Mouse (Mus musculus): Measurements from ENCODE around the gene Krtap13. TPM values are rescaled to one million over a fixed set of nuclear protein-coding genes. Genes with fewer than 3 reads are reported as not detected.

The Krtap13 gene
- polyA plus RNA-seq, 1 experiment, result not detected

DNA sequence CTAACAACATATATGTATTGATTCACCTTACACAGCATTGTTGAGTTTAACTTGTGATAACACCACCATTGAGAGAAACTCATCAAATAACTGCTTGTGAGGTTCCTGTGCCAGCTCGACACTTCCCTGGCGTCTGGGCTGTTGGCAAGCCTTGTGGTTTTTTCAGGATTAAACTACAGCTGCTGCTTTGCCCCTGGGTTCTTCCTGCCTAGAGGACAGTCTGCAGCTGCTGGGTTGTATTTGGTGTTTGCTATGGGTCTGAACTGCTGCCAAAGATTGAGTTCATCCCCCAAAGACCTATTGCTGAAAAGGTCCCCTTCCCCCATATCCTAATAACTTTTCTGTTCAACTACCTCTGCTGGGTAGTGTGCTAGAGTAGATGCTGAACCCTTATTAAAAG lies 16.0 kb downstream of the Krtap13 start:
- no peak for TF ChIP-seq POLR2A (IDR thresholded peaks at IDR 0.05; ENCODE audit: control insufficient read depth, extremely low read depth, insufficient read depth, low read length, poor library complexity)
- TF ChIP-seq CTCF (IDR thresholded peaks at IDR 0.05; ENCODE audit: borderline replicate concordance, control insufficient read depth, extremely low read depth, insufficient read depth, low read length, poor library complexity), result no peak
- 25% methylated on average over 2 of the region's 2 CpGs for WGBS
- Histone ChIP-seq H3K4me3 (ENCODE audit: control insufficient read depth, insufficient read depth, low read length) (no peak overlapping the region), H3K36me3 (ENCODE audit: control insufficient read depth, insufficient read depth, low read length) (no peaks in the 10 kb centered on the region), H3K4me1 (replicated peaks; ENCODE audit: control insufficient read depth, insufficient read depth, low read length) (no peaks in the 10 kb centered on the region), H3K27me3 (ENCODE audit: control insufficient read depth, insufficient read depth, low read length) (no peaks in the 10 kb centered on the region), H3K27ac (ENCODE audit: control insufficient read depth, insufficient read depth, low read length) (no peak overlapping the region)
- DNase-seq, result no peak

DNA sequence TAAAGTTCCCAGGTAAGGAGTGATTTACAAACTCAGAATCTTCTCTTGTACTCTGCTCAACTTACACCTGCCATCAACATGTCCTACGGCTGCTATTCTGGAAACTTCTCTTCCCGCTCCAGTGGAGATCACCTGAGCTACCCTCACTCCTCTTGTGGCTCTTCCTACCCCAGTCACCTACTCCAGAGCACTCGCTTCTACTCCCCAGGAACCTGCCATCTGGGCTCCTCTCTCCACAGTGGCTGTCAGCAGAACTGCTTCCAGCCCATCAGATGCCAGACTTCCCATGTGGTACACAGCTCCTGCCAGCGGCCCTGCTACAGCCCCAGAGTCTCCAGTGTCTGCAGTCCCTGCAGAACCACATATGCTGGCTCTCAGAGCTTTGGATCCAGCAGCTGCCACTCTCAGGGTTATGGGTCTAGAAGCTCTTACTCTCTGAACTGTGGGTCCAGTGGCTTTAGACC lies 22.6 kb downstream of the Krtap13 start, which contains the start of gene Krtap13-1:
Gene Krtap13-1 (plus strand): TSS at position 51 of the 464 bp plus-strand sequence.
- no peak for DNase-seq
- Histone ChIP-seq H3K4me1 (replicated peaks; ENCODE audit: control insufficient read depth, insufficient read depth, low read length) (no peaks in the 10 kb centered on the region), H3K27me3 (ENCODE audit: control insufficient read depth, insufficient read depth, low read length) (no peaks in the 10 kb centered on the region), H3K27ac (ENCODE audit: control insufficient read depth, insufficient read depth, low read length) (no peak within 1 kb of the TSS), H3K36me3 (ENCODE audit: control insufficient read depth, insufficient read depth, low read length) (no peaks in the 10 kb centered on the region), H3K4me3 (ENCODE audit: control insufficient read depth, insufficient read depth, low read length) (no peak within 1 kb of the TSS)
- WGBS, result 87% methylated on average over 4 of the region's 4 CpGs
- TF ChIP-seq CTCF (IDR thresholded peaks at IDR 0.05; ENCODE audit: borderline replicate concordance, control insufficient read depth, extremely low read depth, insufficient read depth, low read length, poor library complexity) (no peak), POLR2A (IDR thresholded peaks at IDR 0.05; ENCODE audit: control insufficient read depth, extremely low read depth, insufficient read depth, low read length, poor library complexity) (no peak)

DNA sequence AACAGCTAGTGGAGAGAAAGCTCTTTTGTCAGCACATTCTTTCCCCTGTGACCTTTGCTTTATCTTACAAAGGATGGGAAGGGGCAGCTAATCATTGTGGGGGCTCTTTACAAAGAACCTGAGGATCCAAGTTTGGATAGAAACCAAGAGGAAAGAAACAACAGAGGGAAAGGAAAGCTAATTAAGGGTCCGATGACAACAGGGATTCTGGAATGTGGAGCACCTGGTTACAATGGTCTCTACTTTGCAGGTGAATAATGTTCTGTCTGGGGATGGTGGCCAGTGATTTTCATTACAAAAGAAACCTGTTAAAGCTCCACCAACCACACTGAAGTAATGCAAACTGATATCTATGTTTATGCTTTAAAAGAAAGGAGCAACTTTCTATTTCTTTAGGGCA lies 31.4 kb downstream of the Krtap13 start:
- no peaks in the 10 kb centered on the region for H3K27me3 ChIP-seq (ENCODE audit: control insufficient read depth, insufficient read depth, low read length)
- no peak for TF ChIP-seq CTCF (IDR thresholded peaks at IDR 0.05; ENCODE audit: borderline replicate concordance, control insufficient read depth, extremely low read depth, insufficient read depth, low read length, poor library complexity)
- no peak for TF ChIP-seq POLR2A (IDR thresholded peaks at IDR 0.05; ENCODE audit: control insufficient read depth, extremely low read depth, insufficient read depth, low read length, poor library complexity)
- H3K4me1 ChIP-seq (replicated peaks; ENCODE audit: control insufficient read depth, insufficient read depth, low read length), result no peaks in the 10 kb centered on the region
- WGBS, result 53% methylated on average over 1 of the region's 1 CpGs
- H3K4me3 ChIP-seq (ENCODE audit: control insufficient read depth, insufficient read depth, low read length), result no peak overlapping the region
- no peak overlapping the region for H3K27ac ChIP-seq (ENCODE audit: control insufficient read depth, insufficient read depth, low read length)
- H3K36me3 ChIP-seq (ENCODE audit: control insufficient read depth, insufficient read depth, low read length), result no peaks in the 10 kb centered on the region
- DNase-seq, result no peak

DNA sequence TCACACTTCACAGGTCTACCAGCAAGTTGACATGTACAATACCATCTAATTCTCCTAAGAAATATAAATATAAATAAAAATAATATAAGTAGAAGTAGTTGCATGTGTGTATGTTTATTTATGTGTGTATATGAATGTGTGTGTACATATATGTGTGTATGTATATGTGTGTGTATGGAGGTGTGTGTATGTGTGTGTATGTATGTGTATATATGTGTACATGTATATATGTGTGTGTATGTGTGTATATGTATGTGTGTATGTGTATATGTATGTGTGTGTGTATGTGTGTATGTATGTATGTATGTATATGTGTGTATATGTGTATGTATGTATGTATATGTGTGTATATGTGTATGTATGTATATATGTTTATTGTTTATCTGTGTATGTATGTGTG lies 34.9 kb downstream of the Krtap13 start:
- no peak overlapping the region for H3K4me3 ChIP-seq (ENCODE audit: control insufficient read depth, insufficient read depth, low read length)
- H3K36me3 ChIP-seq (ENCODE audit: control insufficient read depth, insufficient read depth, low read length), result no peaks in the 10 kb centered on the region
- H3K27ac ChIP-seq (ENCODE audit: control insufficient read depth, insufficient read depth, low read length), result no peak overlapping the region
- TF ChIP-seq POLR2A (IDR thresholded peaks at IDR 0.05; ENCODE audit: control insufficient read depth, extremely low read depth, insufficient read depth, low read length, poor library complexity) (no peak), CTCF (IDR thresholded peaks at IDR 0.05; ENCODE audit: borderline replicate concordance, control insufficient read depth, extremely low read depth, insufficient read depth, low read length, poor library complexity) (no peak)
- H3K4me1 ChIP-seq (replicated peaks; ENCODE audit: control insufficient read depth, insufficient read depth, low read length), result no peaks in the 10 kb centered on the region
- DNase-seq, result no peak
- no peaks in the 10 kb centered on the region for H3K27me3 ChIP-seq (ENCODE audit: control insufficient read depth, insufficient read depth, low read length)

DNA sequence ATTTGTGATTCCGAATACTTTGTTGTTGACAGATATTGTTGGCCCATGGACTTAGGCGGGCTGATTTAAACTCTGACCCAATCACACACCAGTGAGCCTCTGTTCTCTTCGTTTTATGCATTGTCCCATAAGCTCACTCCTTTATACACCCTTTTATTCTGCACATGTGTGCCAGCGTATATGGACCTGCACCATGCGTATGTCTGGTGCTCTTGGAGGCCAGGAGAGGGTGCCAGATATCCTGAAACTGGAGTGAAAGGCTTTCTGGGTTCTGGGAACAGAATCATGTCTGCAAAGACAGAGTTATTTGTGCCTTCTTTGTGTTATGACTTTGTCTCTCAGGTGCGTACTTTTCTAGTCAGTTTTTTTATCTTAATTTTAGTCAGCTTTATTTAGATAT lies 40.2 kb downstream of the Krtap13 start:
- Histone ChIP-seq H3K36me3 (ENCODE audit: control insufficient read depth, insufficient read depth, low read length) (no peaks in the 10 kb centered on the region), H3K4me3 (ENCODE audit: control insufficient read depth, insufficient read depth, low read length) (no peak overlapping the region), H3K27ac (ENCODE audit: control insufficient read depth, insufficient read depth, low read length) (no peak overlapping the region), H3K4me1 (replicated peaks; ENCODE audit: control insufficient read depth, insufficient read depth, low read length) (no peaks in the 10 kb centered on the region), H3K27me3 (ENCODE audit: control insufficient read depth, insufficient read depth, low read length) (no peaks in the 10 kb centered on the region)
- 89% methylated on average over 6 of the region's 6 CpGs for WGBS
- no peak for DNase-seq
- TF ChIP-seq POLR2A (IDR thresholded peaks at IDR 0.05; ENCODE audit: control insufficient read depth, extremely low read depth, insufficient read depth, low read length, poor library complexity) (no peak), CTCF (IDR thresholded peaks at IDR 0.05; ENCODE audit: borderline replicate concordance, control insufficient read depth, extremely low read depth, insufficient read depth, low read length, poor library complexity) (no peak)

DNA sequence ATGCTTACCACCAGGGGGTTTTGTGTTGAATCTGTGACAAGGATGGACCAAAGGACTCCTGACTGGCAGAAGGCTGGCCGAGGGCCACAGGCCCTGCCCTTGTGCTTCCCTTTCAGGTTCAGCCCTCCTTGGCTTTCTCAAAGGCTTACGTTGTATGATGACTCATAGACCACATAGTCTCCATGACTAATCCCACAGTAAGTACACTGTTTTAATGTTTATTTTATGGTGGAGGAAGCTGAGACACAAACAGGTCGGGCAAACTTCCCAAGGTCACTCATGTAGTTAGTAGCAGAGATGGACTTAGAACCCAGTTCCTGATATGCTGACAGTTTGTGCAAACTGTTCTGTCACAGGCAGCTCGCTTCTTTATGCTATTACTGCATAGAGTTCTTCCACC lies 40.7 kb downstream of the Krtap13 start:
- Histone ChIP-seq H3K27me3 (ENCODE audit: control insufficient read depth, insufficient read depth, low read length) (no peaks in the 10 kb centered on the region), H3K4me3 (ENCODE audit: control insufficient read depth, insufficient read depth, low read length) (no peak overlapping the region), H3K36me3 (ENCODE audit: control insufficient read depth, insufficient read depth, low read length) (no peaks in the 10 kb centered on the region), H3K4me1 (replicated peaks; ENCODE audit: control insufficient read depth, insufficient read depth, low read length) (no peaks in the 10 kb centered on the region), H3K27ac (ENCODE audit: control insufficient read depth, insufficient read depth, low read length) (no peak overlapping the region)
- TF ChIP-seq CTCF (IDR thresholded peaks at IDR 0.05; ENCODE audit: borderline replicate concordance, control insufficient read depth, extremely low read depth, insufficient read depth, low read length, poor library complexity) (no peak), POLR2A (IDR thresholded peaks at IDR 0.05; ENCODE audit: control insufficient read depth, extremely low read depth, insufficient read depth, low read length, poor library complexity) (no peak)
- WGBS, result 73% methylated on average over 4 of the region's 4 CpGs
- DNase-seq, result no peak

DNA sequence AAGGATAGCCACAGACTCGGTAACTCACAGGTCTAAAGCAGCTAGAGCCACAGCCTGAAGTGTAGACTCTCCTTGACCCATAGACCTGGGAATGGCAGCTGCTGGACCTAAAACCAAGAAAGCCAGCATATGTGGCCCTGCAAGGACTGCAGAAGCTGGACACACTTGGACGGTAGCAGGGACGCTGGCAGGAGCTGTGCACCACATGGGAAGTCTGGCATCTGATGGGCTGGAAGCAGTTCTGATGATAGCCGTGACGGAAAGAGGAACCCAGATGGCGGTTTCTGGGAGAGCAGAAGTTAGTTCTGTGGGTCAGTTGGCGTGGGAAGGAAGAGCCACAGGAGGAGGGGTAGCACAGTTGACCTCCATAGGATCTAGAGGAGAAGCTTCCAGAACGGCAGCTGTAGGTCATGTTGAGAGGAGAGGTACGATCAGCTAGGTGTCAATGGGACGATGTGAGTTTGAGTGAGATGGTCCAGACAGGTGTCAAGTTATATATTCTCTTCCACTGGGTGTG lies 43.9 kb downstream of the Krtap13 start, which contains the start of gene 2310061N02Rik:
Gene 2310061N02Rik (minus strand): TSS at position 467 of the 517 bp plus-strand sequence.
- H3K36me3 ChIP-seq (ENCODE audit: control insufficient read depth, insufficient read depth, low read length), result no peaks in the 10 kb centered on the region
- no peak within 1 kb of the TSS for H3K4me3 ChIP-seq (ENCODE audit: control insufficient read depth, insufficient read depth, low read length)
- H3K27ac ChIP-seq (ENCODE audit: control insufficient read depth, insufficient read depth, low read length), result no peak within 1 kb of the TSS
- WGBS, result 78% methylated on average over 10 of the region's 10 CpGs
- TF ChIP-seq POLR2A (IDR thresholded peaks at IDR 0.05; ENCODE audit: control insufficient read depth, extremely low read depth, insufficient read depth, low read length, poor library complexity) (no peak), CTCF (IDR thresholded peaks at IDR 0.05; ENCODE audit: borderline replicate concordance, control insufficient read depth, extremely low read depth, insufficient read depth, low read length, poor library complexity) (no peak)
- no peaks in the 10 kb centered on the region for H3K27me3 ChIP-seq (ENCODE audit: control insufficient read depth, insufficient read depth, low read length)
- H3K4me1 ChIP-seq (replicated peaks; ENCODE audit: control insufficient read depth, insufficient read depth, low read length), result no peaks in the 10 kb centered on the region
- DNase-seq, result no peak

Data from thymus, adult 2 months (tissue).